Mouse (Mus musculus) brain, adult 10 weeks (tissue): Measurements from ENCODE around the gene Vmn2r-ps159. TPM values are rescaled to one million over a fixed set of nuclear protein-coding genes. Genes with fewer than 3 reads are reported as not detected.

ENCODE experiments used
- polyA plus RNA-seq: library from polyadenylated mRNA; stranded (reverse); fragments of 350-450 nt; fragmentation: Illumina TruSeq; extraction: RNeasy Lipid Tissue Mini Kit (QIAGEN cat#74804); gene quantifications from one replicate; pipeline ENCODE4 v1.2.3, GENCODE M21; 2015; ENCODE audit warnings: low read depth, low replicate concordance

Vmn2r-ps159 gene
- polyA plus RNA-seq: not detected

DNA sequence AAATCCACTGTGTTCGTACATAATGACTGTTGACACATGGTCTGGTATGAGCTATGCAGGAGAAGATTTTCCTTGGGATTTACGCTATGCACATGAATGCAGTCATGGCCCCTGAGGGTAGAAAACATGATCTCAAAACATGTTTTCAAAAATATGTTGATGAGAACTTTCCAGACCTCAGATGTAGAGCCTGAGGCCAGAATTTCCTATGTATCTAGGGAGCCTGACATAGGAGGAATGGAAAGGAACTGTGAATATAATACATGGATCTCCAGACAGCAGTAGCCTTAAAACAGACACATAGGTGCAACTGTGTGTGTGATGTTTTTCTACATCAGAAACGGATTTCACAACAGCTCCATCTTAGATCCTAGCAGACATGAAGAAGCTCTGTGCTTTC, at the start of gene Vmn2r-ps159:
Gene Vmn2r-ps159, plus strand, starts transcription at position 301 of the 400 bp plus-strand sequence.

Other genes starting within 250 kb of the Vmn2r-ps159 start
- gene 9430015G10Rik, start 221.1 kb upstream of the Vmn2r-ps159 start, polyA plus RNA-seq: 20.4 TPM
- gene Rnf223, start 200.6 kb upstream of the Vmn2r-ps159 start, polyA plus RNA-seq: 0.34 TPM
- gene Agrn, start 133.6 kb upstream of the Vmn2r-ps159 start, polyA plus RNA-seq: 94.5 TPM
- gene Isg15, start 130.3 kb upstream of the Vmn2r-ps159 start, polyA plus RNA-seq: 6.3 TPM
- 3.0 TPM for gene AW011738, start 127.8 kb upstream of the Vmn2r-ps159 start, polyA plus RNA-seq
- gene Perm1, start 115.2 kb upstream of the Vmn2r-ps159 start, polyA plus RNA-seq: 0.46 TPM
- 33.9 TPM for gene Plekhn1, start 96.2 kb upstream of the Vmn2r-ps159 start, polyA plus RNA-seq
- gene Noc2l, start 95.1 kb upstream of the Vmn2r-ps159 start, polyA plus RNA-seq: 65.3 TPM
- 1.9 TPM for gene Samd11, start 75.4 kb upstream of the Vmn2r-ps159 start, polyA plus RNA-seq